Mouse (Mus musculus) embryo, embryonic 11.5 days (tissue): ENCODE data around the gene Krt78.
"Not testable (repeated sequence)": the region's sequence is repeated elsewhere in the genome, so short reads cannot be mapped to it uniquely, and the experiment has no call there.

Experiments
- DNase-seq: peaks from one replicate; pipeline ENCODE4 v3.0.0-alpha.2; 2012; ENCODE audit warnings: low read depth, low spot score

Krt78 gene

GRCm38 (mm10) chr15:101954187-101954586 lies at the start of gene Krt78:
Krt78 (minus strand) TSS chr15:101954287.
- DNase-seq = no peak

GRCm38 (mm10) chr15:102003516-102003915 lies 49.4 kb upstream of the Krt78 start:
- DNase-seq = no peak

- no peak for DNase-seq
These were observed 48.8 kb upstream of the Krt78 start for GRCm38 (mm10) chr15:102002646-102003488.

GRCm38 (mm10) chr15:101999676-102000335 lies 45.7 kb upstream of the Krt78 start:
- DNase-seq = no peak

GRCm38 (mm10) chr15:101999156-101999555 lies 45.1 kb upstream of the Krt78 start:
- DNase-seq = no peak

- not testable (repeated sequence) for DNase-seq
These were observed 42.5 kb upstream of the Krt78 start for GRCm38 (mm10) chr15:101996450-101997078.

- DNase-seq = no peak
These were observed 41.6 kb upstream of the Krt78 start for GRCm38 (mm10) chr15:101995484-101996236.

- no peak for DNase-seq
These were observed 40.3 kb upstream of the Krt78 start for GRCm38 (mm10) chr15:101994365-101994764.

GRCm38 (mm10) chr15:101990946-101991345 lies 36.9 kb upstream of the Krt78 start:
- no peak for DNase-seq

- no peak for DNase-seq
These were observed 34.6 kb upstream of the Krt78 start for GRCm38 (mm10) chr15:101988714-101989113.

GRCm38 (mm10) chr15:101988119-101988518 lies 34.0 kb upstream of the Krt78 start:
- peak; percentile 77 for DNase-seq

GRCm38 (mm10) chr15:101984746-101985145 lies 30.7 kb upstream of the Krt78 start:
- DNase-seq = no peak

GRCm38 (mm10) chr15:101983949-101984601 lies 30.0 kb upstream of the Krt78 start:
- DNase-seq = peak; percentile 93

- DNase-seq = no peak
These were observed 29.3 kb upstream of the Krt78 start for GRCm38 (mm10) chr15:101983315-101983948.

- no peak for DNase-seq
These were observed 26.8 kb upstream of the Krt78 start for GRCm38 (mm10) chr15:101980849-101981248.

GRCm38 (mm10) chr15:101977043-101977726 lies 23.1 kb upstream of the Krt78 start:
- DNase-seq = no peak

GRCm38 (mm10) chr15:101976641-101977040 lies 22.6 kb upstream of the Krt78 start:
- DNase-seq = no peak

GRCm38 (mm10) chr15:101976023-101976422 lies 21.9 kb upstream of the Krt78 start:
- DNase-seq = no peak

- DNase-seq = no peak
These were observed 20.2 kb upstream of the Krt78 start for GRCm38 (mm10) chr15:101974083-101974845.
